Mouse (Mus musculus) heart, postnatal 0 days (tissue): Measurements from ENCODE around the gene Tubb5. TPM values are rescaled to one million over a fixed set of nuclear protein-coding genes. Genes with fewer than 3 reads are reported as not detected.

Experiments used
- ATAC-seq: fragments of 200-750 bp; cut with Nextera tagmentation; 2 replicates; pipeline ENCODE4 v1.8.0; 2017; ENCODE audit warnings: low read depth, moderate number of reproducible peaks, moderate library complexity; ENCODE audit not compliant: insufficient read depth
- DNase-seq: peaks from one replicate; pipeline ENCODE4 v3.0.0-alpha.2; 2016; ENCODE audit warnings: low spot score
- H3K27ac ChIP-seq: fragments of 300-500 bp; sonication (generic); 2 replicates; pipeline ENCODE4 v1.5.1; 2014; ENCODE audit warnings: low read depth, mild to moderate bottlenecking
- H3K27me3 ChIP-seq: fragments of 300-500 bp; sonication (generic); 2 replicates; pipeline ENCODE4 v1.6.1; 2014; ENCODE audit warnings: low read length, mixed read lengths; ENCODE audit not compliant: control insufficient read depth, insufficient read depth
- H3K36me3 ChIP-seq: fragments of 300-500 bp; sonication (generic); replicated peaks from 2 replicates; pipeline ENCODE4 v1.6.1; 2014; ENCODE audit warnings: low read length, mixed read lengths; ENCODE audit not compliant: control insufficient read depth, insufficient read depth
- H3K4me1 ChIP-seq: fragments of 300-500 bp; sonication (generic); 2 replicates; pipeline ENCODE4 v1.6.1; 2014; ENCODE audit warnings: antibody characterized with exemption; ENCODE audit not compliant: control insufficient read depth, insufficient read depth
- H3K4me2 ChIP-seq: fragments of 300-500 bp; sonication (generic); 2 replicates; pipeline ENCODE4 v1.6.1; 2014; ENCODE audit warnings: low read depth, mild to moderate bottlenecking, low read length, moderate library complexity
- H3K4me3 ChIP-seq: fragments of 300-500 bp; sonication (generic); 2 replicates; pipeline ENCODE4 v1.5.1; 2014; ENCODE audit warnings: low read depth, low read length
- H3K9ac ChIP-seq: fragments of 300-500 bp; sonication (generic); replicated peaks from 2 replicates; pipeline ENCODE4 v1.6.1; 2014; ENCODE audit warnings: low read depth, low read length, mixed read lengths
- H3K9me3 ChIP-seq: fragments of 300-500 bp; sonication (generic); replicated peaks from 2 replicates; pipeline ENCODE4 v1.6.1; 2016; ENCODE audit warnings: low read length; ENCODE audit not compliant: control insufficient read depth
- CTCF ChIP-seq: IDR thresholded peaks from 2 replicates; pipeline ENCODE4 v1.5.1; 2016; ENCODE audit warnings: antibody characterized with exemption, control low read depth, low read depth
- EP300 ChIP-seq: IDR thresholded peaks from 2 replicates; pipeline ENCODE4 v1.6.1; 2016; ENCODE audit warnings: antibody characterized with exemption, low read depth
- WGBS: fragments of 180-500 bp; shearing (Covaris S2); extraction: QIAGEN DNeasy Blood & Tissue Kit; methylation state at CpG from one replicate; pipeline ENCODE4 v1.1.7; 2014; 5-methylcytosine and 5-hydroxymethylcytosine counted together
- microRNA-seq: library from miRNA; unstranded; fragments of <30 nt; microRNA quantifications from one replicate; pipeline ENCODE4, GENCODE M21; 2016
- polyA plus RNA-seq: library from polyadenylated mRNA; unstranded; fragments of >200 nt; fragmentation: Nextera tagmentation; extraction: Ambion mirVana; gene quantifications from 2 replicates; pipeline ENCODE4 v1.2.1, GENCODE M21; 2015
- total RNA-seq: library from RNA; depleted of rRNA; stranded (reverse); fragments of >200 nt; gene quantifications from 2 replicates; pipeline ENCODE4 v1.2.3, GENCODE M21; 2014; ENCODE audit warnings: low replicate concordance; rRNA removed

Gene Tubb5
- total and polyA plus RNA-seq, 2 experiments from 2014 or later = 267 to 1,043 TPM

- no peaks in the 10 kb centered on the region for H3K36me3 ChIP-seq
- no peaks in the 10 kb centered on the region for H3K9me3 ChIP-seq
- H3K4me1 ChIP-seq = peaks cover 20% of the 10 kb centered on the region; the same call in 1 of the 2 replicates
- WGBS = 84% methylated on average over 3 of the region's 3 CpGs
- H3K27ac ChIP-seq = no peak overlapping the region
- H3K4me2 ChIP-seq = no peak overlapping the region
- no peak for ATAC-seq
- no peak overlapping the region for H3K9ac ChIP-seq
- no peak for DNase-seq
- TF ChIP-seq EP300 (no peak), CTCF (no peak)
- no peak overlapping the region for H3K4me3 ChIP-seq
- no peaks in the 10 kb centered on the region for H3K27me3 ChIP-seq
Measured at GRCm38 (mm10) chr17:35788025-35788424, 50.1 kb downstream of the Tubb5 start.

GRCm38 (mm10) chr17:35787493-35787892 is 50.6 kb downstream of the Tubb5 start:
- no peaks in the 10 kb centered on the region for H3K9me3 ChIP-seq
- no peak overlapping the region for H3K9ac ChIP-seq
- DNase-seq (no peak), ATAC-seq (no peak)
- no peak overlapping the region for H3K4me2 ChIP-seq
- no peak overlapping the region for H3K4me3 ChIP-seq
- no peak for TF ChIP-seq CTCF
- TF ChIP-seq EP300 = no peak
- no peaks in the 10 kb centered on the region for H3K27me3 ChIP-seq
- H3K36me3 ChIP-seq = no peaks in the 10 kb centered on the region
- peaks cover 20% of the 10 kb centered on the region; the same call in 1 of the 2 replicates for H3K4me1 ChIP-seq
- no peak overlapping the region for H3K27ac ChIP-seq

GRCm38 (mm10) chr17:35785140-35785539 is 53.0 kb downstream of the Tubb5 start:
- Histone ChIP-seq H3K27ac (peak overlapping the region; percentile 87), H3K36me3 (no peaks in the 10 kb centered on the region), H3K4me3 (no peak overlapping the region), H3K9me3 (no peaks in the 10 kb centered on the region), H3K27me3 (no peaks in the 10 kb centered on the region), H3K4me1 (peaks cover 20% of the 10 kb centered on the region; the same call in 1 of the 2 replicates), H3K4me2 (peak overlapping the region; percentile 37), H3K9ac (0 out of 2 replicates have a peak overlapping the region, but pooled peaks have one; percentile 20)
- TF ChIP-seq EP300 (peak; percentile 59; the same call in 1 of the 2 replicates), CTCF (no peak)
- DNase-seq (peak; percentile 82), ATAC-seq (peak; percentile 65)
- 29% methylated on average over 4 of the region's 4 CpGs for WGBS

GRCm38 (mm10) chr17:35783944-35784343 is 54.2 kb downstream of the Tubb5 start:
- DNase-seq (peak; percentile 44), ATAC-seq (peak; percentile 67)
- Histone ChIP-seq H3K27ac (peak overlapping the region; percentile 87), H3K4me1 (peaks cover 20% of the 10 kb centered on the region; the same call in 1 of the 2 replicates), H3K27me3 (no peaks in the 10 kb centered on the region), H3K36me3 (no peaks in the 10 kb centered on the region), H3K4me2 (no peak overlapping the region), H3K9me3 (no peaks in the 10 kb centered on the region), H3K4me3 (no peak overlapping the region), H3K9ac (no peak overlapping the region)
- WGBS = 59% methylated on average over 6 of the region's 6 CpGs
- no peak for TF ChIP-seq CTCF
- TF ChIP-seq EP300 = no peak

Small RNA genes within 50 kb of the gene (microRNA-seq; reads per million reads assigned to microRNA genes)
- gene Gm28033 = not detected

Other genes with a start within 250 kb of the Tubb5 start
- gene Sfta2, start 236.8 kb downstream of the Tubb5 start, total RNA-seq = not detected in 2 replicates
- gene Sfta2, start 236.8 kb downstream of the Tubb5 start, polyA plus RNA-seq = not detected in 2 replicates
- gene Gm9573, start 211.7 kb downstream of the Tubb5 start, total RNA-seq = not detected in 2 replicates
- gene Gm9573, start 211.7 kb downstream of the Tubb5 start, polyA plus RNA-seq = not detected in 2 replicates
- not detected in 2 replicates for gene Mucl3, start 194.6 kb downstream of the Tubb5 start, total RNA-seq
- not detected in 2 replicates for gene Mucl3, start 194.6 kb downstream of the Tubb5 start, polyA plus RNA-seq
- gene Vars2, start 170.7 kb downstream of the Tubb5 start, total RNA-seq = 25.5 and 59.8 TPM in 2 replicates
- gene Vars2, start 170.7 kb downstream of the Tubb5 start, polyA plus RNA-seq = 9.4 and 9.8 TPM in 2 replicates
- gene Gtf2h4, start 164.6 kb downstream of the Tubb5 start, total RNA-seq = 21.0 and 24.2 TPM in 2 replicates
- gene Gtf2h4, start 164.6 kb downstream of the Tubb5 start, polyA plus RNA-seq = 18.0 and 21.2 TPM in 2 replicates
- gene Ddr1, start 133.7 kb downstream of the Tubb5 start, total RNA-seq = 105 and 206 TPM in 2 replicates
- gene Ddr1, start 133.7 kb downstream of the Tubb5 start, polyA plus RNA-seq = 63.9 and 71.8 TPM in 2 replicates
- 41.7 and 50.5 TPM in 2 replicates for gene Ier3, start 16.6 kb downstream of the Tubb5 start, total RNA-seq
- 70.7 and 79.4 TPM in 2 replicates for gene Ier3, start 16.6 kb downstream of the Tubb5 start, polyA plus RNA-seq
- 161 and 163 TPM in 2 replicates for gene Flot1, start 15.1 kb downstream of the Tubb5 start, total RNA-seq
- 122 and 132 TPM in 2 replicates for gene Flot1, start 15.1 kb downstream of the Tubb5 start, polyA plus RNA-seq
- gene Mdc1, start 3.2 kb upstream of the Tubb5 start, total RNA-seq = 5.4 and 25.0 TPM in 2 replicates
- 2.3 and 3.0 TPM in 2 replicates for gene Mdc1, start 3.2 kb upstream of the Tubb5 start, polyA plus RNA-seq
- gene Nrm, start 23.0 kb upstream of the Tubb5 start, total RNA-seq = 16.1 and 36.2 TPM in 2 replicates
- 18.0 and 21.6 TPM in 2 replicates for gene Nrm, start 23.0 kb upstream of the Tubb5 start, polyA plus RNA-seq
- gene Ppp1r18, start 27.3 kb upstream of the Tubb5 start, total RNA-seq = 30.0 and 35.0 TPM in 2 replicates
- 10.0 and 11.6 TPM in 2 replicates for gene Ppp1r18, start 27.3 kb upstream of the Tubb5 start, polyA plus RNA-seq
- 18.2 and 24.1 TPM in 2 replicates for gene Dhx16, start 41.5 kb upstream of the Tubb5 start, total RNA-seq
- gene Dhx16, start 41.5 kb upstream of the Tubb5 start, polyA plus RNA-seq = 14.9 and 15.0 TPM in 2 replicates
- gene 2310061I04Rik, start 59.1 kb upstream of the Tubb5 start, total RNA-seq = 32.5 and 36.6 TPM in 2 replicates
- 51.9 and 53.1 TPM in 2 replicates for gene 2310061I04Rik, start 59.1 kb upstream of the Tubb5 start, polyA plus RNA-seq
- 28.6 and 31.0 TPM in 2 replicates for gene Atat1, start 71.8 kb upstream of the Tubb5 start, total RNA-seq
- 19.1 and 19.8 TPM in 2 replicates for gene Atat1, start 71.8 kb upstream of the Tubb5 start, polyA plus RNA-seq
- 38.0 and 73.7 TPM in 2 replicates for gene Mrps18b, start 78.1 kb upstream of the Tubb5 start, total RNA-seq
- gene Mrps18b, start 78.1 kb upstream of the Tubb5 start, polyA plus RNA-seq = 68.6 and 77.0 TPM in 2 replicates
- gene Ppp1r10, start 78.1 kb upstream of the Tubb5 start, total RNA-seq = 11.2 and 20.7 TPM in 2 replicates
- 14.8 and 20.2 TPM in 2 replicates for gene Ppp1r10, start 78.1 kb upstream of the Tubb5 start, polyA plus RNA-seq
- gene Abcf1, start 131.5 kb upstream of the Tubb5 start, total RNA-seq = 44.0 and 47.0 TPM in 2 replicates
- gene Abcf1, start 131.5 kb upstream of the Tubb5 start, polyA plus RNA-seq = 68.5 and 74.5 TPM in 2 replicates
- gene Gnl1, start 141.5 kb upstream of the Tubb5 start, total RNA-seq = 18.7 and 27.2 TPM in 2 replicates
- gene Gnl1, start 141.5 kb upstream of the Tubb5 start, polyA plus RNA-seq = 26.2 and 30.0 TPM in 2 replicates
- 0.61 and 20.4 TPM in 2 replicates for gene Prr3, start 141.9 kb upstream of the Tubb5 start, total RNA-seq
- 6.7 and 8.6 TPM in 2 replicates for gene Prr3, start 141.9 kb upstream of the Tubb5 start, polyA plus RNA-seq
- gene H2-T24, start 182.3 kb upstream of the Tubb5 start, total RNA-seq = 6.2 TPM in 1 of 2 replicates, not detected in the other
- 1.8 TPM in 2 replicates for gene H2-T24, start 182.3 kb upstream of the Tubb5 start, polyA plus RNA-seq
- gene H2-T23, start 194.5 kb upstream of the Tubb5 start, total RNA-seq = 19.2 and 34.8 TPM in 2 replicates
- 10.3 and 10.8 TPM in 2 replicates for gene H2-T23, start 194.5 kb upstream of the Tubb5 start, polyA plus RNA-seq
- gene H2-T22, start 204.4 kb upstream of the Tubb5 start, total RNA-seq = 17.4 and 19.6 TPM in 2 replicates
- 8.2 and 8.4 TPM in 2 replicates for gene H2-T22, start 204.4 kb upstream of the Tubb5 start, polyA plus RNA-seq
- gene Gm6034, start 204.7 kb upstream of the Tubb5 start, total RNA-seq = not detected in 2 replicates
- not detected in 2 replicates for gene Gm6034, start 204.7 kb upstream of the Tubb5 start, polyA plus RNA-seq
- not detected in 2 replicates for gene Gm11127, start 220.1 kb upstream of the Tubb5 start, total RNA-seq
- not detected in 2 replicates for gene Gm11127, start 220.1 kb upstream of the Tubb5 start, polyA plus RNA-seq